Mouse (Mus musculus): ENCODE data around the gene Dlg2.

DNA sequence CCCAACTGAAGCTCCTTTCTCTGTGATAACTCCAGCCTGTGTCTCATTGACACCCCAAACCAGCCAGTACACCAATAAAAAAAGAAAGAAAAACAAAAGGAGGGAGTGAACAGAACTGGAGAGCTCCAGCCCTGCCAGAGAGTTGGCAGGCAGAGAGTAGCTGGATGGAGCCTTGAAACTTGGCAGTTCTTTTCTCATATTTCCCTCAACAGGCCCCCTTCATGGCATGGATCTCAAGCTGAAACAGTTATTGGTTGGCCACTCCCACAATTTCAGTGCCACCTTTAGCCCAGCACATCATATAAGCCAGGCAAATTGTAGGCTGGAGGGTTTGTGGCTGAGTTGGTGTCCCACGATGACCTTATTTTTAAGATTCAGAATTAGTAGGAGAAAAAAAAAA lies 2015.8 kb downstream of the Dlg2 start:
- TF ChIP-seq POLR2A (IDR thresholded peaks at IDR 0.05; ENCODE audit: low read depth, low read length) (no peak), CTCF (IDR thresholded peaks at IDR 0.05; ENCODE audit: extremely low read depth, insufficient read depth, insufficient read length, insufficient replicate concordance) (no peak)
